Mouse (Mus musculus): ENCODE data around the gene Aldh9a1. TPM values are rescaled to one million over a fixed set of nuclear protein-coding genes. Genes with fewer than 3 reads are reported as not detected.

The Aldh9a1 gene
- 2.2 and 2.6 TPM in 2 replicates for polyA plus RNA-seq (2012)

DNA sequence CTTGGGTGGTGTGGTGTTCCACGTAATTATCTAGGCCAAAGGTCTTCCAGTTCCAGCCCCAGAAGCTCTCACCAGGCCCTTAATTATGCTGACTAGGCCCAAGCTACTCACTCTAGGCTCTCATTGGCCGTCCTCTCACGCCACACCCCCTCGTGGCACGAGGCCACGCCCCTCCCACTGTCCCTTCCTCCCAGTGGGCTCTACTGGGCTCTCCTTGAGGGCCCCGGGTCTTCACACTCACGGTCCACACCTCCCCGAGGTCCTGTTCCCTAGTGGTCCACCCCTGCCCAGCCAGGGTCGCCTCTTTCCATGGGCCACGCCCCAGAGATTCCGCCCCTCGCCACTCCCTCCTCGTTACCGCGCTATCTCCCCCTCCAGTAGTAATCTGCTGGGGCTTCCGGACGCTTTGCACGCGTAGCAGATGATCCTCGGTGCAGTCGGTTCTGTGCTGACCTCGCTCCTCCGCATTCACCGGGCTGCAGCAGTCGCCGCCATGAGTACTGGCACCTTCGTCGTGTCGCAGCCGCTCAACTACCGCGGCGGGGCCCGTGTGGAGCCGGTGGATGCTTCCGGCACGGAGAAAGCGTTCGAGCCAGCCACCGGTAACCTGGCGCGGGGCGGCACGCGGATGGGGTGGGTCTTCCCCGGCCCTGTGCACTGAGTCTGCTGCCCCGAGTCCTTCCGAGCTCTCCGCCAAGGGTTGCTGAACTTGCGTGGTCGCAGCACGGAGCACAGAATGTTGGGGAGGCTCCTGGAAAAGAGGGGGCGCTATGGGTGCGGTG is at the start of gene Aldh9a1:
Gene Aldh9a1, plus strand, starts transcription at position 177 of the 782 bp plus-strand sequence.
- Histone ChIP-seq H3K9me3 (ENCODE audit: control insufficient read depth, low read length) (no peaks in the 10 kb centered on the region), H3K4me3 (replicated peaks) (peak within 1 kb of the TSS; percentile 72), H3K27me3 (ENCODE audit: control insufficient read depth) (no peaks in the 10 kb centered on the region), H3K36me3 (ENCODE audit: control insufficient read depth) (peaks cover 39% of the 10 kb centered on the region), H3K4me1 (ENCODE audit: control insufficient read depth) (peaks cover 44% of the 10 kb centered on the region)
- TF ChIP-seq TAL1 (IDR thresholded peaks at IDR 0.05; ENCODE audit: low read length), result no peak
- peak; percentile 64 for TF ChIP-seq GATA1 (IDR thresholded peaks at IDR 0.05; ENCODE audit: low read length)

DNA sequence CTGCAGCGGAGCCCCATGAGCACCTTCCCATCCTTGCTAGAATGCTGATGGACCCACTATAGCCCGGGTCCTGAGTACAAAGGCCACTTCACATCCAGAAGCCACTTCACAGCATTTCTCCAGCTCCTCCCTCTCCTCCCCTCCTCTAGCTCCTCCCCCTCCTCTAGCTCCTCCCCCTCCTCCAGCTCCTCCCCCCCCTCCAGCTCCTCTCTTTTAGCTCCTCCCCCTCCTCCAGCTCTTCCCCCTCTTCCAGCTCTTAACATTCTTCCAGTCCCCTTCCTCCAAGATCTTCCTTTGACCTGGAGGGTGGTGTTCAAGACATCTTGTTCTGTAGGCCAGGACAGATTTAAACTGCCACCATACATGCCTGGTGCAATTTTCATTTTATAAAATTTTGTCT is 49.7 kb upstream of the Aldh9a1 start:
- Histone ChIP-seq H3K9me3 (ENCODE audit: control insufficient read depth, low read length) (no peaks in the 10 kb centered on the region), H3K36me3 (ENCODE audit: control insufficient read depth) (no peaks in the 10 kb centered on the region), H3K4me3 (replicated peaks) (no peak overlapping the region), H3K4me1 (ENCODE audit: control insufficient read depth) (peaks cover 4% of the 10 kb centered on the region), H3K27me3 (ENCODE audit: control insufficient read depth) (peaks cover 10% of the 10 kb centered on the region)
- TF ChIP-seq TAL1 (IDR thresholded peaks at IDR 0.05; ENCODE audit: low read length) (no peak), GATA1 (IDR thresholded peaks at IDR 0.05; ENCODE audit: low read length) (no peak)

DNA sequence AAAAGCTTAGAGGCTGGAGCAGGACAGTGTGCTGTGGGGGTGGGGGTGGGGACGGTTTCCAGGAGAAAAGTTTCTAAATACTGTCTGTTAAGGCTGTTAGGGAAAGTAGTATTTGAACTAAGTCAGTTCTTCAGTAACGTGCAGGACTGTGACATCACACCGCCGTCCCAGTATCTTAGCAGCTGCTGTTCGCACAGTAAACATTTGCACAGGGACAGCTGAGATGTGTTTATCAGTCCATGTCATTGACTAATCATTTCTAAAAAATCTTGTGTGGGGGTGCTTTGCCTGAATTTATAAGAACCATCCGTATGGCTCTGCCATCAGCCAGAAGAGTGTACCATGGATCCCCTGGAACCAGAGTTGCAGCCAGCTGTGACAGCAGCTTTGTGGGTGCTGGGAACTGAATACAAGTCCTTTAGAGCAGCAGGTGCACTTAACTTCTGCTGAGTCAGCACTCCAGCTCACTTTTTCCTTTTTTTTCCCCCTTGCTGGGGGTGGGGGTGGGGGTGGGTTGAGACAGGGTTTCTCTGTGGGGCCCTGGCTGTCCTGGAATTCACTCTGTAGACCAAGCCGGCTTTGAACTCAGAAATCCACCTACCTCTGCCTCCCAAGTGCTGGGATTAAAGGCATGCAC is 44.2 kb upstream of the Aldh9a1 start:
- no peak overlapping the region for H3K4me3 ChIP-seq (replicated peaks)
- TF ChIP-seq TAL1 (IDR thresholded peaks at IDR 0.05; ENCODE audit: low read length) (no peak), GATA1 (IDR thresholded peaks at IDR 0.05; ENCODE audit: low read length) (no peak)
- H3K36me3 ChIP-seq (ENCODE audit: control insufficient read depth), result peaks cover 12% of the 10 kb centered on the region
- peaks cover 6% of the 10 kb centered on the region for H3K27me3 ChIP-seq (ENCODE audit: control insufficient read depth)
- H3K4me1 ChIP-seq (ENCODE audit: control insufficient read depth), result peaks cover 38% of the 10 kb centered on the region
- H3K9me3 ChIP-seq (ENCODE audit: control insufficient read depth, low read length), result no peaks in the 10 kb centered on the region

DNA sequence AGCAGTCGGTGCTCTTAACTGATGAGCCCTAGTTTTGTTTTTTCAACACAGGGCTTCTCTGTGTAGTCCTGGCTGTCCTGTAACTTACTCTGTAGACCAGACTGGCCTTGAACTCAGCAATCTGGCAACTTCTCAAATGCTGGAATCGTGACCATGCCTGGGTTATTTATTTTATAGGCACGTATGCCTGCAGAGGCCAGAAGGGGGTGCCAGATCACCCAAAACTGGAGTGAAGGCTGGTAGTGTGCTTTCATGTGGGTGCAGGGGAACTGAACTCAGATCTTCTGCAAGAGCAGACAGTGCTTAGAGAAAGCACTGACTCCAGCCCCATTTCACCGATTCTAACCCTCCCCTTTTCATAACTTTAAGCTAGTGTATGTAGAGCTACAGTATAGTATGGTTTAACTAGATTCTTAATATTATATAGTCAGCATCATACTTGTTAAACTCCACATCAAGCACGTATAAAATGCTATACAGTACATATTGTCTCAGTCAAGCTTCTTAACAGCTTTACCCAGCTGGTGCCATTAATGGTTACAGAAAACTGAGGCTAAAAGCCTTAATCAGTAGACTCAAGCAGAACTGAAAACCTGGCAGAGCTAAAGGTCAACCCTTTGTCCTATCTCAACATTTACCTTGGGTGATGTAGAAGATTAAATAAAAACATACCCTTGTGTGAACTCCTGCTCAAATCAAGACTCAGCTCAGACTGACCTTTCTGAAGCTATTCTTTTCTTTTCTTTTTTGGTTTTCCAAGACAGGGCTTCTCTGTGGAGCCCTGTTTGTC is 43.1 kb upstream of the Aldh9a1 start:
- H3K4me3 ChIP-seq (replicated peaks), result peak overlapping the region; percentile 90
- H3K27me3 ChIP-seq (ENCODE audit: control insufficient read depth), result peaks cover 6% of the 10 kb centered on the region
- H3K9me3 ChIP-seq (ENCODE audit: control insufficient read depth, low read length), result no peaks in the 10 kb centered on the region
- TF ChIP-seq GATA1 (IDR thresholded peaks at IDR 0.05; ENCODE audit: low read length) (no peak), TAL1 (IDR thresholded peaks at IDR 0.05; ENCODE audit: low read length) (no peak)
- H3K36me3 ChIP-seq (ENCODE audit: control insufficient read depth), result peaks cover 17% of the 10 kb centered on the region
- peaks cover 41% of the 10 kb centered on the region for H3K4me1 ChIP-seq (ENCODE audit: control insufficient read depth)

DNA sequence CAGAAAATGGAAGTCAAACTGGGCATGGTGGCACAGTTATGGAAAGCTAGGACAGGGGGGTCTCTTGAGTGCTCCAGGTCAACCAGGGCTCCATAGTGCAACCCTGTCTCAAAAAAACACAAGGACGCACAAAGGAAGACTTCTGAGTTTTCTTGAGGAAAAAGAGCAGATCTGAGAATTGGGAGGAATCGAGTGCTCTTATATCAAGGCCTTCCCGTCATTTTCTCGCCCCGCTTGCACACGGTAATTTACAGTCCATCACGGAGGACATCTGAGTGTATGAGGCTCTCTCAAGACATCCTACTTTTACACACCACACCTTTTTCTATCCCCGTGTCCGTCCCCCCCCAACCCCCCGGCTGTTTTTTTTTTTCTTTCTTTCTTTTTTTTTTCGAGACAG is 42.1 kb upstream of the Aldh9a1 start:
- peaks cover 47% of the 10 kb centered on the region for H3K4me1 ChIP-seq (ENCODE audit: control insufficient read depth)
- H3K36me3 ChIP-seq (ENCODE audit: control insufficient read depth), result peaks cover 28% of the 10 kb centered on the region
- no peaks in the 10 kb centered on the region for H3K9me3 ChIP-seq (ENCODE audit: control insufficient read depth, low read length)
- TF ChIP-seq GATA1 (IDR thresholded peaks at IDR 0.05; ENCODE audit: low read length) (no peak), TAL1 (IDR thresholded peaks at IDR 0.05; ENCODE audit: low read length) (no peak)
- H3K4me3 ChIP-seq (replicated peaks), result peak overlapping the region; percentile 90
- H3K27me3 ChIP-seq (ENCODE audit: control insufficient read depth), result peaks cover 6% of the 10 kb centered on the region

DNA sequence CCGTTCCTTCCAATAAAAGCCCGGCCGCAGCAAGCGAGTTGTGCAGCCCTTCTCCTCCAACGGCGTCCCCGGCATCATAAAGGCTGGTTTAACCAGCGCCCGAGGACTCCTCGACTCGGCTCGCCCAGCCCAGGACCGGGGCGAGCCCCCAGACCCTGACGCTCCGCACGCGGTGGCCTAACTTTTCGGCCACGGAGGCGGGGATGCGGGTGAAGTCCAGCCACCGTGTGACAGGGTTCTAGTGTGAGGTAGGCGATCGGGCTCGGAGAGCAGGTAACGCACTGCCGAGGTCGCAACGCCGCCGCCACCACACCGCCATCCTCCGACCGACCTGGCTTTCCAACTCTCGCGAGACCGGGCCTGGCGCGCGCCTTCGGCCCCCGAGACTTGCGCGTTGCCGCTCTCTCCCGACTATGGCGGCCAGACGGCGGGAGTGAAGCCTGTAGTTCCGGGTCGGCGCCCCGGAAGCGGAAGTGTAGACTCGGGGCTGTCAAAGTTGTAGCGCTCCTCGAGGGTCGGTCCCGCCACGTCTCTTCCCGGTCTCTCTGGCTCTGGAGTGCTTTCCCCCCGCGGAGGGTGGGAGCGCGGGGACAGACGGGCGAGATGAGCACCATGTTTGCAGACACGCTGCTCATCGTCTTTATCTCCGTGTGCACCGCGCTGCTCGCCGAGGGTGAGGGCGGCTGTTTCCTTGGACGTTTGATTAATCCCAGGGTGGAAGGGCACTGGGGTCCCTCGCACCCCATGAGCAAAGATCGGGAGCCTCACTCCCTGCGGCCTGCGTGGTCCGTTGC is 41.3 kb upstream of the Aldh9a1 start, which contains the start of gene Tmco1:
Gene Tmco1, plus strand, starts transcription at position 118 of the 794 bp plus-strand sequence.
- Histone ChIP-seq H3K9me3 (ENCODE audit: control insufficient read depth, low read length) (no peaks in the 10 kb centered on the region), H3K27me3 (ENCODE audit: control insufficient read depth) (peaks cover 4% of the 10 kb centered on the region), H3K4me1 (ENCODE audit: control insufficient read depth) (peaks cover 52% of the 10 kb centered on the region), H3K36me3 (ENCODE audit: control insufficient read depth) (peaks cover 35% of the 10 kb centered on the region), H3K4me3 (replicated peaks) (peak within 1 kb of the TSS; percentile 90)
- TF ChIP-seq GATA1 (IDR thresholded peaks at IDR 0.05; ENCODE audit: low read length), result no peak
- TF ChIP-seq TAL1 (IDR thresholded peaks at IDR 0.05; ENCODE audit: low read length), result no peak

DNA sequence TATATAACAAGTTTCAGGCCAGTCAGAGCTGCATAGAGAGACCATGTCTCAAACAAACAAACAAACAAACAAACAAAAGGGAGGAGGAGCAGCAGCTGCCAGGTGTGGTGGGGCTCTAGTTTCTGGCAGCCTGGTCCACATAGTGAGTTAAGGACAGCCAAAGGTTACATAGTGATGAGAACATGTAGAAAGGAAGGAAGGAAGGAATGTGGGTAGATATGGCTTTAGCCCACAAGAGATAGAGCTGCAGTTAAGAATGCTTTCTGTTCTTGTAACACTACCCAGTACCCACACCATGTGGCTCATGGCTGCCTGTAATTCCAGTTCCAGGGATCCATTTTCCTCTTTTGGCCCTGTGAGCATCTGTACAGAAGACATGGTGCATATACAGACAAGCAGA is 37.4 kb upstream of the Aldh9a1 start:
- peaks cover 36% of the 10 kb centered on the region for H3K4me1 ChIP-seq (ENCODE audit: control insufficient read depth)
- TF ChIP-seq GATA1 (IDR thresholded peaks at IDR 0.05; ENCODE audit: low read length), result no peak
- no peak for TF ChIP-seq TAL1 (IDR thresholded peaks at IDR 0.05; ENCODE audit: low read length)
- no peaks in the 10 kb centered on the region for H3K27me3 ChIP-seq (ENCODE audit: control insufficient read depth)
- H3K36me3 ChIP-seq (ENCODE audit: control insufficient read depth), result peaks cover 65% of the 10 kb centered on the region
- H3K9me3 ChIP-seq (ENCODE audit: control insufficient read depth, low read length), result no peaks in the 10 kb centered on the region
- no peak overlapping the region for H3K4me3 ChIP-seq (replicated peaks)

DNA sequence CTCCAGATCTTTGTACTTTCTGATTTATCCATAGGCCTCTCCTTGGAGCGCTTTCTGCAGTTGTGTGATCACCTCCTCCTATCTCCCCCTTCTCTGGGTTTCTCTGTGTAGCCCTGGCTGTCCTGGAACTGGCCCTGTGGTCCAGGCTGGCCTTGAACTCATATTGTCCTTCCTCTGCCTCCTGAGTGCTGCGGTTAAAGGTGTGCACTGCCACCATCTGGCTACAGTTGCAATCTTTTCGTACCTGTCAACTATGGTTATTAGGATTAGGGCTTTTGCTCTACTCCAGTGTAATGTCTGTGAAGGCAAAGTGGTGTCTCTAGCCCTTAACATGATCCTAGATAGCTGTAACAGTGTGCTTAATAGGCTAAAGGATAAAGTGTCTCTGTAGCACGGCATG is 36.6 kb upstream of the Aldh9a1 start:
- Histone ChIP-seq H3K4me1 (ENCODE audit: control insufficient read depth) (peaks cover 32% of the 10 kb centered on the region), H3K4me3 (replicated peaks) (no peak overlapping the region), H3K36me3 (ENCODE audit: control insufficient read depth) (peaks cover 72% of the 10 kb centered on the region), H3K27me3 (ENCODE audit: control insufficient read depth) (no peaks in the 10 kb centered on the region), H3K9me3 (ENCODE audit: control insufficient read depth, low read length) (no peaks in the 10 kb centered on the region)
- TF ChIP-seq TAL1 (IDR thresholded peaks at IDR 0.05; ENCODE audit: low read length) (no peak), GATA1 (IDR thresholded peaks at IDR 0.05; ENCODE audit: low read length) (no peak)
